Mouse (Mus musculus) heart, postnatal 0 days (tissue): ENCODE results near the gene Jak1.

Source experiments
- CTCF ChIP-seq: IDR thresholded peaks from 2 replicates; pipeline ENCODE4 v1.5.1; 2016; ENCODE audit warnings: antibody characterized with exemption, control low read depth, low read depth
- EP300 ChIP-seq: IDR thresholded peaks from 2 replicates; pipeline ENCODE4 v1.6.1; 2016; ENCODE audit warnings: antibody characterized with exemption, low read depth

GRCm38 (mm10) chr4:101256526-101257210 lies 8.4 kb downstream of the Jak1 start:
- TF ChIP-seq EP300, result no peak
- no peak for TF ChIP-seq CTCF
